Mouse (Mus musculus): Measurements from ENCODE around the gene Btg1.

- no peak for TF ChIP-seq GATA1 (IDR thresholded peaks at IDR 0.05; ENCODE audit: borderline replicate concordance, low read length)
- TF ChIP-seq FLI1 (IDR thresholded peaks at IDR 0.05; ENCODE audit: low read length): no peak
Observed at GRCm38 (mm10) chr10:96630110-96630509, 13.3 kb downstream of the Btg1 start.
